Mouse (Mus musculus) forebrain, embryonic 15.5 days (tissue): ENCODE data around the gene Ap4m1. TPM values are rescaled to one million over a fixed set of nuclear protein-coding genes. Genes with fewer than 3 reads are reported as not detected.
A peak's percentile ranks its signal among the peaks of the same experiment; 100 is the strongest.

Source experiments
- ATAC-seq: fragments of 200-750 bp; cut with Nextera tagmentation; replicated peaks from 2 replicates; pipeline ENCODE4 v1.8.0; 2017; ENCODE audit warnings: mild to moderate bottlenecking, moderate TSS enrichment, moderate library complexity
- H3K27ac ChIP-seq: fragments of 300-500 bp; sonication (generic); replicated peaks from 2 replicates; pipeline ENCODE4 v1.5.1; 2015; ENCODE audit warnings: mild to moderate bottlenecking, inconsistent platforms
- H3K27me3 ChIP-seq: fragments of 300-500 bp; sonication (generic); 2 replicates; pipeline ENCODE4 v1.6.1; 2015; ENCODE audit warnings: inconsistent platforms
- H3K36me3 ChIP-seq: fragments of 300-500 bp; sonication (generic); 2 replicates; pipeline ENCODE4 v1.6.1; 2015; ENCODE audit warnings: mild to moderate bottlenecking, inconsistent platforms
- H3K4me1 ChIP-seq: fragments of 300-500 bp; sonication (generic); 2 replicates; pipeline ENCODE4 v1.6.1; 2015; ENCODE audit warnings: inconsistent platforms
- H3K4me2 ChIP-seq: fragments of 300-500 bp; sonication (generic); replicated peaks from 2 replicates; pipeline ENCODE4 v1.6.1; 2015; ENCODE audit warnings: mild to moderate bottlenecking, inconsistent platforms
- H3K4me3 ChIP-seq: fragments of 300-500 bp; sonication (generic); 2 replicates; pipeline ENCODE4 v1.5.1; 2015; ENCODE audit warnings: mild to moderate bottlenecking, inconsistent platforms
- H3K9ac ChIP-seq: fragments of 300-500 bp; sonication (generic); replicated peaks from 2 replicates; pipeline ENCODE4 v1.6.1; 2015; ENCODE audit warnings: mild to moderate bottlenecking, inconsistent platforms
- H3K9me3 ChIP-seq: fragments of 300-500 bp; sonication (generic); 2 replicates; pipeline ENCODE4 v1.6.1; 2016; ENCODE audit warnings: inconsistent platforms
- WGBS: fragments of 180-500 bp; shearing (Covaris S2); methylation state at CpG from one replicate; pipeline ENCODE4 v1.1.7; 2015; ENCODE audit warnings: mixed read lengths; 5-methylcytosine and 5-hydroxymethylcytosine counted together
- polyA plus RNA-seq: library from polyadenylated mRNA; unstranded; fragments of >200 nt; fragmentation: Nextera tagmentation; extraction: Ambion mirVana; gene quantifications from 2 replicates; pipeline ENCODE4 v1.2.1, GENCODE M21; 2015

Ap4m1 gene
- polyA plus RNA-seq, 1 experiment from 2014 or later = 29.6 TPM

- H3K9me3 ChIP-seq = no peaks in the 10 kb centered on the region
- H3K4me2 ChIP-seq = no peak overlapping the region
- no peaks in the 10 kb centered on the region for H3K27me3 ChIP-seq
- H3K4me1 ChIP-seq = peaks cover 27% of the 10 kb centered on the region
- no peak for ATAC-seq
- peaks cover 76% of the 10 kb centered on the region for H3K36me3 ChIP-seq
- H3K9ac ChIP-seq = no peak overlapping the region
- no peak overlapping the region for H3K4me3 ChIP-seq
- no peak overlapping the region for H3K27ac ChIP-seq
- WGBS = 87% methylated on average over 8 of the region's 8 CpGs
Observed at GRCm38 (mm10) chr5:138165594-138165993, 6.2 kb upstream of the Ap4m1 start.

GRCm38 (mm10) chr5:138170936-138171561 lies 753 bp upstream of the Ap4m1 start:
- peaks cover 49% of the 10 kb centered on the region for H3K36me3 ChIP-seq
- peak overlapping the region; percentile 83 for H3K4me3 ChIP-seq

GRCm38 (mm10) chr5:138173217-138173616 lies 1.4 kb downstream of the Ap4m1 start:
- no peak for ATAC-seq
- H3K4me1 ChIP-seq = peaks cover 31% of the 10 kb centered on the region
- H3K9me3 ChIP-seq = no peaks in the 10 kb centered on the region
- no peak overlapping the region for H3K27ac ChIP-seq
- no peaks in the 10 kb centered on the region for H3K27me3 ChIP-seq
- H3K4me2 ChIP-seq = peak overlapping the region; percentile 41; the same call in 1 of the 2 replicates
- H3K9ac ChIP-seq = no peak overlapping the region
- H3K4me3 ChIP-seq = peak overlapping the region; percentile 83
- WGBS = 86% methylated on average over 3 of the region's 3 CpGs
- H3K36me3 ChIP-seq = peaks cover 47% of the 10 kb centered on the region

More at GRCm38 (mm10) chr5:138170936-138171561, 753 bp upstream of the Ap4m1 start:
- ATAC-seq = peak; percentile 81
- peak overlapping the region; percentile 79 for H3K9ac ChIP-seq
- H3K9me3 ChIP-seq = no peaks in the 10 kb centered on the region
- H3K4me2 ChIP-seq = peak overlapping the region; percentile 85
- H3K27ac ChIP-seq = peak overlapping the region; percentile 98
- WGBS = under 1% methylated on average over 47 of the region's 47 CpGs
- no peaks in the 10 kb centered on the region for H3K27me3 ChIP-seq
- H3K4me1 ChIP-seq = peaks cover 31% of the 10 kb centered on the region

- peaks cover 34% of the 10 kb centered on the region for H3K36me3 ChIP-seq
- peak within 1 kb of the TSS; percentile 84 for H3K27ac ChIP-seq
- no peaks in the 10 kb centered on the region for H3K27me3 ChIP-seq
- peak within 1 kb of the TSS; percentile 70 for H3K4me2 ChIP-seq
- peak; percentile 84 for ATAC-seq
- no peaks in the 10 kb centered on the region for H3K9me3 ChIP-seq
- H3K4me3 ChIP-seq = peak within 1 kb of the TSS; percentile 70
- peaks cover 21% of the 10 kb centered on the region for H3K4me1 ChIP-seq
- WGBS = under 1% methylated on average over 31 of the region's 31 CpGs
- peak within 1 kb of the TSS; percentile 81 for H3K9ac ChIP-seq
Observed at GRCm38 (mm10) chr5:138186950-138187638, 15.3 kb downstream of the Ap4m1 start, which contains the start of the genes Taf6 and Cnpy4. Taf6 (minus strand) TSS chr5:138187451. Cnpy4 (plus strand) TSS chr5:138187485.

- peak overlapping the region; percentile 81 for H3K9ac ChIP-seq
- H3K4me2 ChIP-seq = peak overlapping the region; percentile 70
- H3K27ac ChIP-seq = peak overlapping the region; percentile 84
- no peaks in the 10 kb centered on the region for H3K9me3 ChIP-seq
- WGBS = under 1% methylated on average over 10 of the region's 10 CpGs
- peaks cover 21% of the 10 kb centered on the region for H3K4me1 ChIP-seq
- peaks cover 29% of the 10 kb centered on the region for H3K36me3 ChIP-seq
- no peaks in the 10 kb centered on the region for H3K27me3 ChIP-seq
- H3K4me3 ChIP-seq = peak overlapping the region; percentile 70
- peak; percentile 92 for ATAC-seq
Observed at GRCm38 (mm10) chr5:138187661-138188306, 16.0 kb downstream of the Ap4m1 start.

DNA sequence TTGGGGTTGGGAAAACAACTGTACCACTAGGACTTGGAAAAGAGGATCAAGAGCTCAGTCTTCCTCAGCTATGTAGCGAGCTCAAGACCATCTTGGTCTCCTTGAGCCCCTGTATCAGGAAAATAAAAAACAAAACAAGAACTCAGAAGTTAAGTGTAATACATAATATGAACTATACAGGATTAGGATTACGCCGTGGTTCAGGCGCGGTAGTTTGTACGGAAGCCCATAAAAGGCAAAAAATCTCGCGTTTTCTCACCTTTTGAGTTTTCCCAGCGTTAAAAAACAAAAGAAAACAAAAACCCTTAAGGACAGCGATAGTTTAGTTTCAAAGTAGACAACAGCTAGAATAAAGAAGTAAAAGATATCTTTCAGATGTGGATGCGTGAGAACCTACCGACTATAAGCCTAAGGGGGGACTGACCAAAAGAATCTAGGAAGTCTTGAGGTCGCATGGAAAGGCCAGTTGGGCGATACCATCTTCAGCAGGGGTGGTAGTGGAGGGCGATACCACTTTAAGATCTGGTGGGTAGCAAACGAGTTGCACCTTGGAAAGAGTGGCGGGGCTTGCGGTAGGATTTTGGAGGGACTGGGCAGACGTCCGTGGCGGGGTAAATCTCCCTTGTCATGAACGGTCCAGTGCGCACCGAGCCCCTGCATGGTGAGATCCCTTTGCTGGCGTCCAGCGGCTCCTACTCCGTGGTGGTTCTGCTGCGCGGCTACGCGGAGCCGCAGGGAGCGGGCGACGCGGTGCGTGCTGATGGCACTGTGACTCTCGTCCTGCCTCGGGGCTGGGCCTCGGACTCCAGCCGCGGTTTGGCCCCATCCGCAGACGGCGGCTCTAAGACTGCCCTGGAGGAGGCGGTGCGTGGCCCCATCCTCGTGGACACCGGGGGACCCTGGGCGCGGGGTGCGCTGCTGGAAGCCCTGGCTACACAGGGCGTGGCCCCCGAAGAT lies 22.2 kb downstream of the Ap4m1 start, which contains the start of gene Mblac1:
Gene Mblac1, plus strand, starts transcription at position 544 of the 957 bp plus-strand sequence.
- peaks cover 21% of the 10 kb centered on the region for H3K36me3 ChIP-seq
- H3K27ac ChIP-seq = peak within 1 kb of the TSS; percentile 86
- H3K4me2 ChIP-seq = peak within 1 kb of the TSS; percentile 94
- no peaks in the 10 kb centered on the region for H3K9me3 ChIP-seq
- ATAC-seq = peak; percentile 80
- no peaks in the 10 kb centered on the region for H3K27me3 ChIP-seq
- H3K4me1 ChIP-seq = peaks cover 21% of the 10 kb centered on the region
- H3K4me3 ChIP-seq = peak within 1 kb of the TSS; percentile 85
- WGBS = 6% methylated on average over 54 of the region's 54 CpGs
- H3K9ac ChIP-seq = peak within 1 kb of the TSS; percentile 88

GRCm38 (mm10) chr5:138194755-138195345 lies 23.0 kb downstream of the Ap4m1 start:
- WGBS = under 1% methylated on average over 29 of the region's 29 CpGs
- Histone ChIP-seq H3K4me3 (peak overlapping the region; percentile 85), H3K27me3 (no peaks in the 10 kb centered on the region), H3K9me3 (no peaks in the 10 kb centered on the region), H3K9ac (peak overlapping the region; percentile 88), H3K4me1 (peaks cover 21% of the 10 kb centered on the region), H3K4me2 (peak overlapping the region; percentile 94), H3K27ac (peak overlapping the region; percentile 86), H3K36me3 (peaks cover 21% of the 10 kb centered on the region)
- peak; percentile 71 for ATAC-seq

- Histone ChIP-seq H3K27ac (peak overlapping the region; percentile 86; the same call in 1 of the 2 replicates), H3K4me1 (peaks cover 21% of the 10 kb centered on the region), H3K4me2 (peak overlapping the region; percentile 94), H3K4me3 (peak overlapping the region; percentile 85), H3K27me3 (no peaks in the 10 kb centered on the region), H3K36me3 (peaks cover 17% of the 10 kb centered on the region), H3K9ac (peak overlapping the region; percentile 88; the same call in 1 of the 2 replicates), H3K9me3 (no peaks in the 10 kb centered on the region)
- 73% methylated on average over 7 of the region's 7 CpGs for WGBS
- ATAC-seq = no peak
Observed at GRCm38 (mm10) chr5:138195463-138195862, 23.7 kb downstream of the Ap4m1 start.

GRCm38 (mm10) chr5:138199576-138199975 lies 27.8 kb downstream of the Ap4m1 start:
- no peaks in the 10 kb centered on the region for H3K27me3 ChIP-seq
- H3K4me1 ChIP-seq = peaks cover 15% of the 10 kb centered on the region
- no peak overlapping the region for H3K9ac ChIP-seq
- no peak overlapping the region for H3K4me3 ChIP-seq
- no peak overlapping the region for H3K27ac ChIP-seq
- no peak for ATAC-seq
- H3K9me3 ChIP-seq = no peaks in the 10 kb centered on the region
- no peaks in the 10 kb centered on the region for H3K36me3 ChIP-seq
- H3K4me2 ChIP-seq = no peak overlapping the region
- 5% methylated on average over 1 of the region's 1 CpGs for WGBS

DNA sequence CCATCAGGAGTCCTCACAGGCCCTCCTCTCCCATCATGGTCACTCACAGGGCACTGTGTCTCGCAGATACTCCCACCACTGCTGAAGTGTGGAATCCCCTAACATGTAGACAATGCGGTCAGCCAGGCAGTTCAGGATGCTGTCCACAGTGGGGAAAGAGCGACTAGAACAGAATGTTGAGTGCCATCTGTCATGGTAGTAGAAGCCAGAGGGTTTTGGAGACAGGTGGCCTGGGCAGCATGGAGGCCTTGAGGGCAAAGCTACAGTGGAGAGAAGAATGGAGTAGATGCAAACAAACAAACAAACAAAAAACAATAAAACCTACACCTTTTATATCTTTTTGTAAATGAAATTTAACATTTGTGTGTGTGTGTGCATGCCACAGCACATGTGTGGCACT lies 30.3 kb downstream of the Ap4m1 start:
- no peak overlapping the region for H3K9ac ChIP-seq
- H3K4me3 ChIP-seq = no peak overlapping the region
- no peak for ATAC-seq
- H3K9me3 ChIP-seq = no peaks in the 10 kb centered on the region
- H3K36me3 ChIP-seq = no peaks in the 10 kb centered on the region
- no peak overlapping the region for H3K4me2 ChIP-seq
- 85% methylated on average over 3 of the region's 3 CpGs for WGBS
- H3K27ac ChIP-seq = no peak overlapping the region
- no peaks in the 10 kb centered on the region for H3K27me3 ChIP-seq
- H3K4me1 ChIP-seq = no peaks in the 10 kb centered on the region

- Histone ChIP-seq H3K9ac (no peak overlapping the region), H3K4me1 (no peaks in the 10 kb centered on the region), H3K4me3 (no peak overlapping the region), H3K9me3 (no peaks in the 10 kb centered on the region), H3K36me3 (no peaks in the 10 kb centered on the region), H3K4me2 (no peak overlapping the region), H3K27ac (no peak overlapping the region), H3K27me3 (no peaks in the 10 kb centered on the region)
- no peak for ATAC-seq
- 86% methylated on average over 1 of the region's 1 CpGs for WGBS
Observed at GRCm38 (mm10) chr5:138207253-138207652, 35.5 kb downstream of the Ap4m1 start.
